Mouse (Mus musculus) liver, postnatal 0 days (tissue): ENCODE measurements around the gene Tefm.

Experiments used
- CTCF ChIP-seq: sonication (generic); IDR thresholded peaks from 2 replicates; pipeline ENCODE4 v1.5.1; 2016; ENCODE audit warnings: antibody characterized with exemption, low read depth
- EP300 ChIP-seq: IDR thresholded peaks from 2 replicates; pipeline ENCODE4 v1.6.1; 2016; ENCODE audit warnings: antibody characterized with exemption, low read depth, mild to moderate bottlenecking

- TF ChIP-seq CTCF (no peak), EP300 (no peak)
These were observed 22.2 kb upstream of the Tefm start for GRCm38 (mm10) chr11:80164224-80164623.
